Mouse (Mus musculus) right cerebral cortex, postnatal 14 days (tissue): ENCODE data around the gene Khdc1b.
"Not testable (repeated sequence)": the region's sequence is repeated elsewhere in the genome, so short reads cannot be mapped to it uniquely, and the experiment has no call there.

Experiments
- DNase-seq: peaks from one replicate; pipeline ENCODE4 v3.0.0; 2022

Gene Khdc1b

GRCm38 (mm10) chr1:21383256-21383655 is at the start of gene Khdc1b:
Gene Khdc1b, plus strand, starts transcription at chr1:21383556.
- DNase-seq: no peak

GRCm38 (mm10) chr1:21335836-21336235 is 47.5 kb upstream of the Khdc1b start:
- DNase-seq: no peak

- no peak for DNase-seq
Measured at GRCm38 (mm10) chr1:21340745-21341144, 42.6 kb upstream of the Khdc1b start.

- peak; percentile 45 for DNase-seq
Measured at GRCm38 (mm10) chr1:21344253-21344652, 39.1 kb upstream of the Khdc1b start.

GRCm38 (mm10) chr1:21344752-21345151 is 38.6 kb upstream of the Khdc1b start:
- DNase-seq: not testable (repeated sequence)

- no peak for DNase-seq
Measured at GRCm38 (mm10) chr1:21349341-21349740, 34.0 kb upstream of the Khdc1b start, which contains the start of gene Khdc1a. Gene Khdc1a, plus strand, starts transcription at chr1:21349641.

- DNase-seq: not testable (repeated sequence)
Measured at GRCm38 (mm10) chr1:21368031-21368430, 15.3 kb upstream of the Khdc1b start, which contains the start of gene Khdc1c. Gene Khdc1c, plus strand, starts transcription at chr1:21368331.

- no peak for DNase-seq
Measured at GRCm38 (mm10) chr1:21391138-21391671, 7.8 kb downstream of the Khdc1b start.

GRCm38 (mm10) chr1:21402804-21403203 is 19.4 kb downstream of the Khdc1b start:
- DNase-seq: no peak

GRCm38 (mm10) chr1:21407266-21407665 is 23.9 kb downstream of the Khdc1b start:
- DNase-seq: no peak

- peak; percentile 75 for DNase-seq
Measured at GRCm38 (mm10) chr1:21411331-21412196, 28.2 kb downstream of the Khdc1b start.

GRCm38 (mm10) chr1:21412197-21412555 is 28.8 kb downstream of the Khdc1b start:
- no peak for DNase-seq

- DNase-seq: peak; percentile 24
Measured at GRCm38 (mm10) chr1:21419370-21419769, 36.0 kb downstream of the Khdc1b start.

GRCm38 (mm10) chr1:21425654-21426053 is 42.3 kb downstream of the Khdc1b start:
- no peak for DNase-seq

GRCm38 (mm10) chr1:21428079-21428478 is 44.7 kb downstream of the Khdc1b start:
- no peak for DNase-seq

GRCm38 (mm10) chr1:21431666-21432065 is 48.3 kb downstream of the Khdc1b start:
- DNase-seq: no peak

GRCm38 (mm10) chr1:21434853-21435252 is 51.5 kb downstream of the Khdc1b start:
- no peak for DNase-seq
